Mouse (Mus musculus): ENCODE results near the gene Adam10. TPM values are rescaled to one million over a fixed set of nuclear protein-coding genes. Genes with fewer than 3 reads are reported as not detected.

Adam10 gene
- polyA plus RNA-seq, 1 experiment from 2014 or later = 62.9 TPM

DNA sequence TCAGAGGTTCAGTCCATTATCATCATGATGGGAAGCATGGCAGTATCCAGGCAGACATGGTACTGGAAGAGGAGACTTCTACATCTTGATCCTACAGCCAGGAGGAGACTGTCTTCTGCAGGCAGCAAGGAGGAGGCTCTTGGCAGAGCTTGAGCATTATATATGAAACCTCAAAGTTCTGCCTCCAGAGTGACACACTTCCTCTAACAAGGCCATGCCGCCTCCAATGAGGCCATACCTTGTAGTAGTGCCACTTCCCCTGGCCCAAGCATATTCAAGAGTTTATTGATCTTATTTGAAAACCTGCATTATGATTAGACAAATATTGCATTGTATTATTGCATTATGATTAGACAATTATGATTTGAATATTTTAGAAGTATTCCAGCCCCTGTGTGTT, 27.6 kb downstream of the Adam10 start:
- no peaks in the 10 kb centered on the region for H3K27me3 ChIP-seq
- H3K9ac ChIP-seq = no peak overlapping the region
- H3K27ac ChIP-seq = no peak overlapping the region
- 95% methylated on average over 1 of the region's 1 CpGs for WGBS
- no peak overlapping the region for H3K4me3 ChIP-seq
- H3K36me3 ChIP-seq = peaks cover 10% of the 10 kb centered on the region; the same call in 1 of the 2 replicates
- H3K4me2 ChIP-seq = no peak overlapping the region
- no peak for ATAC-seq (ENCODE audit: insufficient number of reproducible peaks, low FRiP score, low TSS enrichment, low read depth)
- H3K4me1 ChIP-seq = no peaks in the 10 kb centered on the region
- H3K9me3 ChIP-seq = no peaks in the 10 kb centered on the region

DNA sequence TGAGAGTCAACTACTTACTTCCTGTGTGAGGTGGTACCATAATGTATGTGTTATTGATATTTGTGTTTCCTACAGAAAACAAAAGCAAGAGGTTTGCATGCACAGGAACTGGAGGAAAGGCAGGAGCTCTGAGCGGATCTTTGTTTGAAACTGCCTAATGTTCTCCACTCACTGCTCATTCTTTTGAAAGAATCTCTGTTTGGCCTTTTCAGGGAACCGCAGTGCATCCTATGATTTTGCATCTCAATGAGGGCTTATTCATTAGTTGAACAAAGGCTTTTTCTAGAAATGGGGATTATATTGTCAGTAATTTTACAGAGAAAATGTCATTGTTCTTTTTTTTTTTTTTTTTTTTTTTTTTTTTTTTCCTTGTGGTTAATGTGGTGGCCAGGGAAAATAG, 50.7 kb downstream of the Adam10 start:
- H3K4me2 ChIP-seq = no peak overlapping the region
- H3K27ac ChIP-seq = no peak overlapping the region
- WGBS = 93% methylated on average over 2 of the region's 2 CpGs
- H3K9ac ChIP-seq = no peak overlapping the region
- no peak for ATAC-seq (ENCODE audit: insufficient number of reproducible peaks, low FRiP score, low TSS enrichment, low read depth)
- no peaks in the 10 kb centered on the region for H3K4me1 ChIP-seq
- H3K9me3 ChIP-seq = no peaks in the 10 kb centered on the region
- no peaks in the 10 kb centered on the region for H3K27me3 ChIP-seq
- no peaks in the 10 kb centered on the region for H3K36me3 ChIP-seq
- H3K4me3 ChIP-seq = no peak overlapping the region

DNA sequence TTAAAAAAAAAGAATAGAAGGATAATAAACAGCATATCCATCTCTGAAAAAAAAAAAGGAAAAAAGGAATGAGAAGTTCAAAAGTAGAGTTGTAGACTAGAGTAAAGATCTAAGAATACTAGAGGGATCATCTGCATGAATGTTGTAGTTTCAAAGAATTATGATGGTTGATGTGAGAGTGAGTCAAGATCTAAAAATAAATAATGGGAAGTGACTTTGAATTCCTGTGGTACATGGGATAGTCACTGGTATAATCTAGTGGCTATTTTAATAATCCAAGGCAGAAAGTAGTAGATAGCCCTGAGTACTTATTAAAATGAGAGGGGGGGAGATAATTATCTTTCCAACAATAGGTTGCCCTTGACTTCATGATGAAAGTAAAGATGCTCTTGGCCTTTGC, 52.3 kb downstream of the Adam10 start:
- Histone ChIP-seq H3K27me3 (no peaks in the 10 kb centered on the region), H3K4me2 (no peak overlapping the region), H3K27ac (no peak overlapping the region), H3K9me3 (no peaks in the 10 kb centered on the region), H3K4me1 (no peaks in the 10 kb centered on the region), H3K9ac (no peak overlapping the region), H3K36me3 (no peaks in the 10 kb centered on the region), H3K4me3 (no peak overlapping the region)
- ATAC-seq (ENCODE audit: insufficient number of reproducible peaks, low FRiP score, low TSS enrichment, low read depth) = no peak

DNA sequence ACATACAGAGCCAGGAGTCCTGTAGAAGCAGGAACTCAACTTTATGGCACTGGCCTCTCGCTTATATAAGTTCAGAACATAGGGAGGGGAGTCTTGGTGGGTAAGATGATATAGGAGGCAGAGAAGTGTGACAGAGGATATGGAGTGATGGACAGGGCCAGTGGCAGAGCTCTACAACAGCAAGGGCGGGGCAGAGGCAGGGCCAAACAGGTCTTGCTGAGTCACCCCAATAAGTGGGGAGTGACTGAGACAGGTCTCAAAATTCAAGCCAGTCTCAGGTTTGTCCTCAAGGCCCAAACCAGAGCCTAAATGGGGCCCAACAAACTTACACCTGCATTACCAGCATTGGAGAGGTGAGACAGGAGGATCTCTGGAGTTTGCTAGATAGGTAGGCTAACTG, 54.4 kb downstream of the Adam10 start:
- no peaks in the 10 kb centered on the region for H3K4me1 ChIP-seq
- WGBS = 88% methylated on average over 2 of the region's 2 CpGs
- no peak overlapping the region for H3K27ac ChIP-seq
- H3K9ac ChIP-seq = no peak overlapping the region
- H3K9me3 ChIP-seq = no peaks in the 10 kb centered on the region
- no peak overlapping the region for H3K4me3 ChIP-seq
- H3K36me3 ChIP-seq = no peaks in the 10 kb centered on the region
- H3K4me2 ChIP-seq = no peak overlapping the region
- ATAC-seq (ENCODE audit: insufficient number of reproducible peaks, low FRiP score, low TSS enrichment, low read depth) = no peak
- no peaks in the 10 kb centered on the region for H3K27me3 ChIP-seq

DNA sequence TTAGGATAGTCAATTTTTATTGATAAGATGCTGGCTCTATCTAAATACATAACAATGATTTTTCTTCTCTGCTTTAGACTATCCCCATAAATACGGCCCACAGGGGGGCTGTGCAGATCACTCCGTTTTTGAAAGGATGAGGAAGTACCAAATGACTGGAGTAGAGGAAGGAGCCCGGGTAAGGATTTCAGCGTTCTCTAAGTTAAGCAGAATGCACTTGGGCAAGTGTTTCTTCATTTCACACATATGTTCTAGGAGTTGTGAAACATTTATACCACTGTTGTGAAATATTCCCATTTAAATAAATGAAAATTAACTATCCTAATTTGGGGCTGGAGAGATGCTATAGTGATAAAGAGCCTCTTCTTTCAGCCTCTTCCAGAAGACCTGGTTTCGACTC, 61.2 kb downstream of the Adam10 start:
- ATAC-seq (ENCODE audit: insufficient number of reproducible peaks, low FRiP score, low TSS enrichment, low read depth) = no peak
- no peaks in the 10 kb centered on the region for H3K27me3 ChIP-seq
- no peaks in the 10 kb centered on the region for H3K4me1 ChIP-seq
- 0 out of 2 replicates have a peak, but pooled peaks cover 2% of the 10 kb centered on the region for H3K36me3 ChIP-seq
- no peak overlapping the region for H3K9ac ChIP-seq
- H3K4me3 ChIP-seq = no peak overlapping the region
- no peak overlapping the region for H3K27ac ChIP-seq
- no peak overlapping the region for H3K4me2 ChIP-seq
- WGBS = 85% methylated on average over 5 of the region's 5 CpGs
- no peaks in the 10 kb centered on the region for H3K9me3 ChIP-seq

DNA sequence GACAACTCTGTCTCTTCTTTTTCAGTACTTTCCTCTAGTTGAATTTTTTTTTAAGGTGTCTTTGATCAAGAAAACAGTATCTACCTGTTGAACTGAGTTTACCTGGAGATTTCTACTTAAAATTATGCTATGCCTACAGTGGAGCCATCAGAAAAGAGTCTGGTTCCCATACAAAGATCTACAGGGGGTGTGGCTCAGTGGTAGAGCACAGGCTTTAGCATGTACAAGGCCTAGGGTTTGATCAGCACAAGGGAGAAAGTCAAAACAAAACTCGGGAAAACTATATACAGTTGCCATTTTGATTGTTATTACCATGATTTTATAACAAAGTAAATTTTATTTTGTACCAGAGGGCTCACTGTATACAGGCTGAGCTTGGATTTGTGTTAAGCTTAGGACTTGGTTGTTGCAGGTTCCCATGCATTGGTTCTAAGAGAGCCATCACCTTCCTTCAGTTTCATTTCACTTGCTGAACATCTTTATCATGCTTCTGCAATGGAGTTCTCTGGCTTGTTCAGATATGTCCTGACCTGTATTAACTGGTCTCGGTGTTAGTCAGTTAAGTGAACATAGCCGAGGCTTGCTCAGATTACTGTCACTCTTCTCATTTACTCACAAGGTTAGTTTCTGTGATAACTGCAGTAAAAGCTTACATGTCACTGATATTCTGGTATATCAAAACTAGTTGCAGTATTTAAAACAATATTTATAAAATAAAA, 72.9 kb downstream of the Adam10 start:
- H3K27ac ChIP-seq = no peak overlapping the region
- 89% methylated on average over 3 of the region's 3 CpGs for WGBS
- no peak for ATAC-seq (ENCODE audit: insufficient number of reproducible peaks, low FRiP score, low TSS enrichment, low read depth)

DNA sequence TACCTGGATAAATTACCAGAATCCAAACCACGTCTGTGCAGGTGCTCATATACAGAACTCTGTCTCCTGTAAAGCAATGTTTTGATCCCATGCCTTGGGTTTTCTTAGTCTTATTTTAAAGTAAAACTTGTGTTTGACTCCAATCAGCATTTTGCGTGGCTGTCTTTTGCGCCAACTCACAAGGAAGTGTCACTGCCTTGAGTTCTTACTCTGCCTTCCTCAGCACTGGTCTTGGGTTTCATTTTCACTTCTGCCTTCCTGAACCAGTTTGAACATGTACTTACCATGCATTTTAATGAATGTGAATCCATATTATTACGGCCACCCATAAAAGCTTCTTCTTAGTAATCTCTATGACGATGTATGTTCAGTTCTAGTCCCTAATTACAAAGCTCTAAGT, 82.2 kb downstream of the Adam10 start:
- H3K4me3 ChIP-seq = no peak overlapping the region
- H3K9ac ChIP-seq = no peak overlapping the region
- H3K27me3 ChIP-seq = no peaks in the 10 kb centered on the region
- no peak overlapping the region for H3K27ac ChIP-seq
- H3K4me2 ChIP-seq = no peak overlapping the region
- no peaks in the 10 kb centered on the region for H3K4me1 ChIP-seq
- H3K9me3 ChIP-seq = no peaks in the 10 kb centered on the region
- peaks cover 29% of the 10 kb centered on the region for H3K36me3 ChIP-seq
- 78% methylated on average over 5 of the region's 5 CpGs for WGBS
- no peak for ATAC-seq (ENCODE audit: insufficient number of reproducible peaks, low FRiP score, low TSS enrichment, low read depth)

More for the DNA sequence above, 72.9 kb downstream of the Adam10 start:
- no peak overlapping the region for H3K4me3 ChIP-seq
- no peaks in the 10 kb centered on the region for H3K4me1 ChIP-seq
- no peaks in the 10 kb centered on the region for H3K27me3 ChIP-seq
- no peak overlapping the region for H3K9ac ChIP-seq
- H3K9me3 ChIP-seq = no peaks in the 10 kb centered on the region
- H3K36me3 ChIP-seq = peaks cover 25% of the 10 kb centered on the region
- no peak overlapping the region for H3K4me2 ChIP-seq

DNA sequence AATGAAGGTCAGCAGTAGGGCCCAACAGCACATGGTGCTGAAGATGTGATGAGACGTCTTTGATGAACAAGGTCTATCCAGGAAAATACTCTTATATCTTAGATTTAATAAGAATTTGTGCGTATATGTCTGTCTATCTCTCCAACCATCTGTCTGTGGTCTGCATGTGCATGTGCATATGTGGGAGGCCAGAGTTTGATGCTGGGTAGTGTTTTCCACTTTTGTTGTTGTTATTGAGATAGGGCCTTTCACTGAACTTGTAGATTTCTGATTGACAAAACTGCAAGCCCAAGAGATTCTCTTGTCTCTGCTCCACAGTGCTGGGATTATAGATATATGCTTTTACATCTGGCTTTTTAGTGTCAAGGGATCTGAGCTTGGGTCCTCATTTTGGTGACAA, 96.7 kb downstream of the Adam10 start:
- 92% methylated on average over 2 of the region's 2 CpGs for WGBS
- no peak for ATAC-seq (ENCODE audit: insufficient number of reproducible peaks, low FRiP score, low TSS enrichment, low read depth)
- H3K27me3 ChIP-seq = no peaks in the 10 kb centered on the region
- H3K36me3 ChIP-seq = peaks cover 7% of the 10 kb centered on the region; the same call in 1 of the 2 replicates
- H3K9ac ChIP-seq = no peak overlapping the region
- H3K4me3 ChIP-seq = no peak overlapping the region
- H3K4me2 ChIP-seq = no peak overlapping the region
- H3K4me1 ChIP-seq = no peaks in the 10 kb centered on the region
- no peaks in the 10 kb centered on the region for H3K9me3 ChIP-seq
- no peak overlapping the region for H3K27ac ChIP-seq

DNA sequence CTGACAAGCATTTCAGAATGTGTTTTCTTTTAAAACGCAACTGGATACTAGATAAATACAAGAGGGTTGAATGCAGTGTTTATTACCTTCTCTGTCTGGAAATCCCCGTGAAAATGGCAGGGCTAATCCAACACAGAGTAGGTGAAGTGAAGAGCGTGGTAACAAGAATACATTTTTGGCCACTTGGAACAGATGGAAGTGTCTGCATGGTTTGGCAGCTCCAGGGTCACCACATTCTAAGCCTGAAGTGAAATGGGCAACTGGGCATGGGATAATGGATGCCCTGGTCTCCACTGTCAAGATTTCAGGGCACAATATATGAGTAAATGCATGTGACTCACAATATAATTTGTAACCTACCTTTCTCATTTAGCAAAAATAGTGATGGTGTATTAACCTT, 103.4 kb downstream of the Adam10 start:
- Histone ChIP-seq H3K36me3 (0 out of 2 replicates have a peak, but pooled peaks cover 1% of the 10 kb centered on the region), H3K9ac (no peak overlapping the region), H3K9me3 (no peaks in the 10 kb centered on the region), H3K27me3 (no peaks in the 10 kb centered on the region), H3K4me1 (no peaks in the 10 kb centered on the region), H3K4me3 (no peak overlapping the region), H3K27ac (no peak overlapping the region), H3K4me2 (no peak overlapping the region)
- 55% methylated on average over 3 of the region's 3 CpGs for WGBS
- no peak for ATAC-seq (ENCODE audit: insufficient number of reproducible peaks, low FRiP score, low TSS enrichment, low read depth)

DNA sequence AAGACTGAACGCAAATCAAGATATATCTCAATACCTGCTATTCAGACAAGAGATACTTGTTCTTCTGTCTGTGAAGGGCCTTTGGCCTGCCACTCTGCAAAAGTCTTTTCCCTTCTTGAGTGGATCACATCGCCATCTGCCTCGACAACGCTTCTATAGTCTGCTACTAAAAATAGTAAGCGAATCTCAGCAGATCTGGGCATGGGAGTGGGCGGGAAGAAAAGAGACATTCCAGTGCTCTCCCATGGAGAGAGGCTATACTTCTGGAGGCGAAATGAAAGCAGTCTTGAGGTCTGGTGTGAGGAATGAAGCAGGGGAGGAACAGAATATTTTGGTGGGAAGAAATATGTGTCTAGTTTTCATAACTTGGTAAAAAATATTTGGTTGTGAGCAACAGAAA, 109.9 kb downstream of the Adam10 start:
- Histone ChIP-seq H3K27me3 (no peaks in the 10 kb centered on the region), H3K4me2 (no peak overlapping the region), H3K9me3 (no peaks in the 10 kb centered on the region; the same call in 1 of the 2 replicates), H3K9ac (no peak overlapping the region), H3K27ac (no peak overlapping the region), H3K4me3 (no peak overlapping the region), H3K4me1 (no peaks in the 10 kb centered on the region), H3K36me3 (no peaks in the 10 kb centered on the region)
- WGBS = 78% methylated on average over 7 of the region's 7 CpGs
- no peak for ATAC-seq (ENCODE audit: insufficient number of reproducible peaks, low FRiP score, low TSS enrichment, low read depth)

DNA sequence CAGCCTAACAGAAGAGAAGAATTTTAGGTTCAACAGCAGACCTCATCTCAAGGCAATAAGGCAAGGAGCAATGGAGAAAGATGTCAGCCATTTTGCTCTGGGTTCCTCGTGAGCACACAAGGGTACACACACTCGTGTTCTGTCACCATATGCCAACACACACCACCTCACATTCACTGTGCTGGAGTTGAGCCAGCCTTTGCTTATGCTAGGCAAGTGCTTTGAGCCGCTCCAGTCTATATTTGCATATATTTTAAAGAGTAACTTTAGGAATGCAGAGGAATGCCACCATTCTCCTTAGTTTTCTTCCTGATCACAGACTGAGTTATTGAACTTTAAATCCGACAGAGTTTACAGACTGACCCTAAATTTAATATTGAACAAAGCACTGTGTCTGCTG, 111.8 kb downstream of the Adam10 start:
- Histone ChIP-seq H3K36me3 (no peaks in the 10 kb centered on the region), H3K4me3 (no peak overlapping the region), H3K9ac (no peak overlapping the region), H3K27ac (no peak overlapping the region), H3K4me2 (no peak overlapping the region), H3K27me3 (no peaks in the 10 kb centered on the region), H3K4me1 (no peaks in the 10 kb centered on the region), H3K9me3 (no peaks in the 10 kb centered on the region; the same call in 1 of the 2 replicates)
- ATAC-seq (ENCODE audit: insufficient number of reproducible peaks, low FRiP score, low TSS enrichment, low read depth) = no peak
- WGBS = 80% methylated on average over 4 of the region's 4 CpGs

DNA sequence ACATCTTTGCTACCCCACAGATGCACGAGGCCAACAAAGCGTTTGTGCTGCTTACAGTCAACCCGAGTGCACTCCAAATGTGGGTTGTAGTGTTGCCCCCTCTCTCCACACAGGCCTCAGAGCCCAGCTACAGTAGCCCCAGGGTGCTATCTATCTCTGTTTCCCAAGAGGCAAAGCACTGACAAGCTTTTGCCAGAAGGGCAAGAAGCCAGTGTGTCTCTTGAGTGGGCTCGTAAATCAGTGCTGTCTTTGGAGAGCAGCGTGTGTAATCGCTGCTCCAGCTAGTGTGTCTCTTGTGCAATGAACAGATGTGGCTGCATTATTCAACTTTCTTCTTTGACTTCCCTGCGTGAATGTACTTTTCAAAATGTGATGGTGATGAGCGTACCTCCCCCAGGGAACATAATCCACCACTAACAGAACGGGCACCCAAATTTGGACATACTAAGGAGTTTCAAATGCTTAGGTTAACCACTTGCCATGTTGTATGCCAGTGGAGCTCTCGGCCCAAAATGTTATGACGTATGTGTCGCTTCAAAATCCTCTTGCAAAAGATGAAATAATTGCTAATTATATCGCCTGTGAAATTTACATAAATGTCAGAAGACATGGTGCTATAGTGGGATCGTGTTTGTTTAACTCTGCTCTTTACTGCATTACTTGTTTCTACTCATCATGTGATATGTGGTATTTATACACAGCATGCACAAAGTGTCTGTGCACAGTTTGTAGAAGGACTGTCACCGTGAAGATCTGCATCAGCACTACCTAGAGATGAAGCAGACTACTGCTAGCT, 116.0 kb downstream of the Adam10 start:
- H3K27ac ChIP-seq = no peak overlapping the region
- 60% methylated on average over 15 of the region's 15 CpGs for WGBS
- no peak overlapping the region for H3K4me2 ChIP-seq
- no peaks in the 10 kb centered on the region for H3K4me1 ChIP-seq
- H3K27me3 ChIP-seq = no peaks in the 10 kb centered on the region
- H3K9me3 ChIP-seq = no peaks in the 10 kb centered on the region
- no peak for ATAC-seq (ENCODE audit: insufficient number of reproducible peaks, low FRiP score, low TSS enrichment, low read depth)
- no peak overlapping the region for H3K4me3 ChIP-seq
- H3K36me3 ChIP-seq = no peaks in the 10 kb centered on the region
- H3K9ac ChIP-seq = no peak overlapping the region
